Mouse (Mus musculus) heart, adult 2 months (tissue): ENCODE measurements around the gene Gigyf2. TPM values are rescaled to one million over a fixed set of nuclear protein-coding genes. Genes with fewer than 3 reads are reported as not detected.
A peak's percentile ranks its signal among the peaks of the same experiment; 100 is the strongest.
"Not testable (repeated sequence)": the region's sequence is repeated elsewhere in the genome, so short reads cannot be mapped to it uniquely, and the experiment has no call there.

Experiments used
- DNase-seq, 2 experiments: peaks; one replicate each; pipeline ENCODE4 v3.0.0; 2021
- H3K27ac ChIP-seq: fragments of 200-600 bp; 2 replicates; pipeline ENCODE4 v1.8.1; 2022
- H3K27me3 ChIP-seq: fragments of 200-500 bp; 2 replicates; pipeline ENCODE4 v1.6.1; 2012; ENCODE audit warnings: mild to moderate bottlenecking, low read length, inconsistent platforms, mixed read lengths; ENCODE audit not compliant: control insufficient read depth, insufficient read depth
- H3K36me3 ChIP-seq: fragments of 200-500 bp; 2 replicates; pipeline ENCODE4 v1.6.1; 2012; ENCODE audit warnings: low read length, inconsistent platforms; ENCODE audit not compliant: control insufficient read depth, insufficient read depth
- H3K4me1 ChIP-seq: fragments of 200-500 bp; 2 replicates; pipeline ENCODE4 v1.6.1; 2011; ENCODE audit warnings: low read length; ENCODE audit not compliant: control insufficient read depth, insufficient read depth
- H3K4me3 ChIP-seq: fragments of 200-600 bp; 2 replicates; pipeline ENCODE4 v1.8.1; 2022
- H3K79me2 ChIP-seq: fragments of 200-500 bp; replicated peaks from 2 replicates; pipeline ENCODE4 v1.6.1; 2012; ENCODE audit warnings: mild to moderate bottlenecking, inconsistent platforms, low read length, moderate library complexity, mixed read lengths; ENCODE audit not compliant: control insufficient read depth, insufficient read depth
- H3K9ac ChIP-seq: fragments of 200-500 bp; 2 replicates; pipeline ENCODE4 v1.6.1; 2012; ENCODE audit warnings: low read depth, mild to moderate bottlenecking, control low read depth, inconsistent platforms, low read length, mixed read lengths
- CTCF ChIP-seq: fragments of 200-600 bp; IDR thresholded peaks from 2 replicates; pipeline ENCODE4 v1.8.1; 2022; ENCODE audit warnings: antibody characterized with exemption, mild to moderate bottlenecking, moderate library complexity
- EP300 ChIP-seq: fragments of 200-500 bp; IDR thresholded peaks from 2 replicates; pipeline ENCODE4 v1.6.1; 2011; ENCODE audit warnings: low read depth, low read length, control low read depth; ENCODE audit not compliant: insufficient read depth
- POLR2A ChIP-seq: fragments of 200-500 bp; IDR thresholded peaks from 2 replicates; pipeline ENCODE4 v1.6.1; 2011; ENCODE audit warnings: mild to moderate bottlenecking, low read depth, low read length, control low read depth; ENCODE audit not compliant: insufficient read depth
- WGBS: fragments of 180-500 bp; shearing (Covaris S2); methylation state at CpG from one replicate; pipeline ENCODE4 v1.1.7; 2018; 5-methylcytosine and 5-hydroxymethylcytosine counted together
- intact Hi-C: fragments of 180-260 bp; cut with DNase I; formaldehyde crosslinking; loops from one replicate; pipeline ENCODE4 v1.15.1; 2025
- polyA plus RNA-seq: library from polyadenylated mRNA; depleted of rRNA; stranded (reverse); fragments of >200 nt; gene quantifications from 2 replicates; pipeline ENCODE4 v1.2.3, GENCODE M21; 2012
- total RNA-seq, 2 experiments: library from RNA; stranded (reverse); gene quantifications; 2 replicates each; pipeline ENCODE4 v1.2.3; 2021

Gigyf2 gene
- total and polyA plus RNA-seq, 3 experiments, result 19.3 to 47.7 (median 47.4) TPM

GRCm38 (mm10) chr1:87447183-87448104 lies 120.6 kb downstream of the Gigyf2 start:
- Histone ChIP-seq H3K4me1 (no peaks in the 10 kb centered on the region), H3K27me3 (no peaks in the 10 kb centered on the region), H3K79me2 (no peaks in the 10 kb centered on the region), H3K9ac (no peak overlapping the region), H3K27ac (no peak overlapping the region), H3K36me3 (no peaks in the 10 kb centered on the region; the same call in 1 of the 2 replicates), H3K4me3 (no peak overlapping the region)
- WGBS, result 42% methylated on average over 5 of the region's 5 CpGs
- DNase-seq, result peak; percentile 40 to 68
- intact Hi-C loops, result loop anchor here (2.0 kb wide), 2 partner anchors 161 to 307 kb away; partner anchors contain the start of gene Atg16l1
- TF ChIP-seq EP300 (0 out of 2 replicates have a peak, but pooled peaks have one; percentile 16), POLR2A (no peak), CTCF (peak; percentile 92)

- peaks cover 6% of the 10 kb centered on the region for H3K36me3 ChIP-seq
Observed at GRCm38 (mm10) chr1:87449432-87449831, 122.6 kb downstream of the Gigyf2 start.

GRCm38 (mm10) chr1:87456425-87456824 lies 129.6 kb downstream of the Gigyf2 start:
- Histone ChIP-seq H3K36me3 (peaks cover 6% of the 10 kb centered on the region; the same call in 1 of the 2 replicates), H3K27ac (no peak overlapping the region), H3K9ac (no peak overlapping the region), H3K4me1 (peaks cover 2% of the 10 kb centered on the region; the same call in 1 of the 2 replicates), H3K4me3 (no peak overlapping the region), H3K27me3 (no peaks in the 10 kb centered on the region), H3K79me2 (no peaks in the 10 kb centered on the region)
- intact Hi-C loops, result no loop called here
- 89% methylated on average over 1 of the region's 1 CpGs for WGBS
- no peak for TF ChIP-seq CTCF
- no peak for TF ChIP-seq POLR2A
- TF ChIP-seq EP300, result no peak
- DNase-seq, result no peak

More at GRCm38 (mm10) chr1:87449432-87449831, 122.6 kb downstream of the Gigyf2 start:
- no peaks in the 10 kb centered on the region for H3K27me3 ChIP-seq
- TF ChIP-seq CTCF, result no peak
- no peak for TF ChIP-seq POLR2A
- TF ChIP-seq EP300, result no peak
- H3K79me2 ChIP-seq, result no peaks in the 10 kb centered on the region
- no peak for DNase-seq
- peaks cover 2% of the 10 kb centered on the region; the same call in 1 of the 2 replicates for H3K4me1 ChIP-seq
- intact Hi-C loops, result no loop called here
- H3K9ac ChIP-seq, result no peak overlapping the region
- 87% methylated on average over 4 of the region's 4 CpGs for WGBS
- H3K4me3 ChIP-seq, result no peak overlapping the region
- H3K27ac ChIP-seq, result no peak overlapping the region

- WGBS, result 89% methylated on average over 4 of the region's 4 CpGs
- TF ChIP-seq CTCF (no peak), POLR2A (no peak), EP300 (no peak)
- Histone ChIP-seq H3K9ac (no peak overlapping the region), H3K27ac (no peak overlapping the region), H3K4me3 (no peak overlapping the region), H3K79me2 (no peaks in the 10 kb centered on the region), H3K36me3 (peaks cover 6% of the 10 kb centered on the region; the same call in 1 of the 2 replicates), H3K4me1 (peaks cover 2% of the 10 kb centered on the region; the same call in 1 of the 2 replicates), H3K27me3 (no peaks in the 10 kb centered on the region)
- DNase-seq, result no peak
- intact Hi-C loops, result no loop called here
Observed at GRCm38 (mm10) chr1:87458045-87458444, 131.2 kb downstream of the Gigyf2 start.

GRCm38 (mm10) chr1:87459856-87460255 lies 133.1 kb downstream of the Gigyf2 start:
- H3K9ac ChIP-seq, DNase-seq, H3K27me3 ChIP-seq, H3K79me2 ChIP-seq, intact Hi-C loops, H3K4me1 ChIP-seq, H3K4me3 ChIP-seq, H3K36me3 ChIP-seq, H3K27ac ChIP-seq: not testable (repeated sequence)
- 74% methylated on average over 7 of the region's 7 CpGs for WGBS

GRCm38 (mm10) chr1:87467469-87467868 lies 140.7 kb downstream of the Gigyf2 start:
- Histone ChIP-seq H3K27ac (no peak overlapping the region), H3K36me3 (no peaks in the 10 kb centered on the region), H3K4me1 (no peaks in the 10 kb centered on the region), H3K9ac (no peak overlapping the region), H3K4me3 (no peak overlapping the region), H3K79me2 (no peaks in the 10 kb centered on the region), H3K27me3 (no peaks in the 10 kb centered on the region)
- DNase-seq, result no peak
- TF ChIP-seq CTCF (no peak), POLR2A (no peak)
- intact Hi-C loops, result no loop called here
- 74% methylated on average over 9 of the region's 9 CpGs for WGBS
